Mouse (Mus musculus) ES-Bruce4 (cell line): ENCODE measurements around the gene Gm17334. TPM values are rescaled to one million over a fixed set of nuclear protein-coding genes. Genes with fewer than 3 reads are reported as not detected.

Experiments
- H3K27ac ChIP-seq: 2 replicates; pipeline ENCODE4 v1.5.1; 2012; ENCODE audit warnings: low read length, inconsistent platforms; ENCODE audit not compliant: insufficient read depth
- H3K27me3 ChIP-seq: 2 replicates; pipeline ENCODE4 v1.6.1; 2012; ENCODE audit warnings: mild to moderate bottlenecking, low read length, inconsistent platforms; ENCODE audit not compliant: control insufficient read depth, poor library complexity, insufficient read depth, severe bottlenecking
- H3K36me3 ChIP-seq: 2 replicates; pipeline ENCODE4 v1.6.1; 2012; ENCODE audit warnings: inconsistent platforms, mild to moderate bottlenecking, low read length, moderate library complexity; ENCODE audit not compliant: control insufficient read depth, poor library complexity, insufficient read depth, severe bottlenecking
- H3K4me1 ChIP-seq: one replicate; pipeline ENCODE4 v1.8.1; 2011; ENCODE audit warnings: low read length; ENCODE audit not compliant: control insufficient read depth, insufficient read depth
- H3K4me3 ChIP-seq: 2 replicates; pipeline ENCODE4 v1.5.1; 2011; ENCODE audit warnings: low read depth, mild to moderate bottlenecking, low read length
- H3K9ac ChIP-seq: 2 replicates; pipeline ENCODE4 v1.6.1; 2012; ENCODE audit warnings: low read depth, mild to moderate bottlenecking, inconsistent platforms; ENCODE audit not compliant: poor library complexity, severe bottlenecking
- H3K9me3 ChIP-seq: replicated peaks from 2 replicates; pipeline ENCODE4 v1.6.1; 2012; ENCODE audit warnings: mild to moderate bottlenecking, low read length, inconsistent platforms; ENCODE audit not compliant: control insufficient read depth, poor library complexity, insufficient read depth, severe bottlenecking
- CTCF ChIP-seq: IDR thresholded peaks from one replicate; pipeline ENCODE4 v1.8.1; 2011; ENCODE audit warnings: low read depth, low read length
- EP300 ChIP-seq: IDR thresholded peaks from 2 replicates; pipeline ENCODE4 v1.6.1; 2011; ENCODE audit warnings: low read depth, low read length; ENCODE audit not compliant: insufficient read depth
- POLR2A ChIP-seq: IDR thresholded peaks from one replicate; pipeline ENCODE4 v1.8.1; 2011; ENCODE audit warnings: low read length; ENCODE audit not compliant: insufficient read depth
- polyA plus RNA-seq: library from polyadenylated mRNA; stranded (reverse); fragments of >200 nt; gene quantifications from 2 replicates; pipeline ENCODE4 v1.2.4, GENCODE M21; 2011; ENCODE audit warnings: low read depth; ENCODE audit not compliant: missing spikeins, insufficient read depth, insufficient read length

The Gm17334 gene
- polyA plus RNA-seq, 1 experiment, result not detected

DNA sequence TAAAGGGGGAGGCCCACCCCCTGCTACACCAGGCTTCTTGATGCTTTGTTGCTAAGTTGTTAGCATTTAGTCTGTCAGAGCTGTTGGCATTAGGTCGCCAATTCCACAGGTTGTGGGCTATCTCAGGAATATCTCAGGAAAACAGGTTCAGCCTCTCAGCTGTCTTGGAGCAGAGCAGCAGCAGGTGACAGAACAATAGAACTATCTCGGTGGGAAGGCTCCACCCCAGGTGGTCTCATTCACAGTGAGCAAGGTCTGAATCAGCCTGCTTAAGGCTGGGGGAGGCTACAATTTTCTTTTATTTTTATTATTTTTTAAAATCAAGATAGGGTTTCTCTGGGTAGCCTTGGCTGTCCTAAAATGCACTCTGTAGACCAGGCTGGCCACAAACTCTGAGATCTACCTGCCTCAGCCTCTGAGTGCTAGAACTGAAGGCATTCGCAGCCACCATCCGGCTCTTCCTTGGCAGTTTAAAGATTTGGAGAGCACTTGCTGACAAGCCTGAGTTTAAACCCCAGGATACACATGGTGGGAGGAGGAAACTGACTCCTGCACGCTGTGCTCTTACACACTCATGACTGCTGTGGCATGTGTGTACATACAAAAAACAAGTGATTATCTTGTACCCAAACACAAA, 23.2 kb downstream of the Gm17334 start:
- Histone ChIP-seq H3K4me3 (no peak overlapping the region), H3K9me3 (no peaks in the 10 kb centered on the region)

DNA sequence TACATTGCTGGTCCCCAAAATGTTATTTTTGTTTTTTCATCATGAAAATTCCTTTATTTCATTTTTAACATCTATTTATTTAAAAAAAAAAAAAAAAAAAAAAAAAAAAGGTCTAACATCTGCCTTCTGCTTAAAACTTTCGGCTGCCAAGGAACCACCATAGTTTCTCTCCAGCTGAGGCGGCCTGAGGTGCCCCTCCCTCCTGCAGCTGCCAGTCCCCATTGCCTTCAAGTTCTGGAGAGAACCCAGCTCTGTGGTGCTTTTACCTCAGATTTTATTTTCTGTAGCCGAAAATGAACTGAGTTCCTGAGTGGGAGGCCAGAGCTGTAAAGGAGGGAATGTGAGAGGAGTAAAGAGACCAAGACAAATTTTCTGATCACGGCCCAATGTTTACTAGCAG, 23.7 kb downstream of the Gm17334 start:
- no peak for TF ChIP-seq EP300
- no peak for TF ChIP-seq POLR2A
- no peak for TF ChIP-seq CTCF
- H3K9ac ChIP-seq, result no peak overlapping the region
- no peaks in the 10 kb centered on the region for H3K27me3 ChIP-seq
- H3K4me3 ChIP-seq, result no peak overlapping the region
- H3K27ac ChIP-seq, result peak overlapping the region; percentile 34; the same call in 1 of the 2 replicates
- no peaks in the 10 kb centered on the region for H3K36me3 ChIP-seq
- H3K4me1 ChIP-seq, result peaks cover 5% of the 10 kb centered on the region
- no peaks in the 10 kb centered on the region for H3K9me3 ChIP-seq

More for the DNA sequence above, 23.2 kb downstream of the Gm17334 start:
- TF ChIP-seq POLR2A (no peak), CTCF (no peak), EP300 (0 out of 2 replicates have a peak, but pooled peaks have one; percentile 56)
- H3K27me3 ChIP-seq, result no peaks in the 10 kb centered on the region
- H3K4me1 ChIP-seq, result peaks cover 1% of the 10 kb centered on the region
- H3K27ac ChIP-seq, result peak overlapping the region; percentile 34
- H3K36me3 ChIP-seq, result no peaks in the 10 kb centered on the region
- no peak overlapping the region for H3K9ac ChIP-seq

DNA sequence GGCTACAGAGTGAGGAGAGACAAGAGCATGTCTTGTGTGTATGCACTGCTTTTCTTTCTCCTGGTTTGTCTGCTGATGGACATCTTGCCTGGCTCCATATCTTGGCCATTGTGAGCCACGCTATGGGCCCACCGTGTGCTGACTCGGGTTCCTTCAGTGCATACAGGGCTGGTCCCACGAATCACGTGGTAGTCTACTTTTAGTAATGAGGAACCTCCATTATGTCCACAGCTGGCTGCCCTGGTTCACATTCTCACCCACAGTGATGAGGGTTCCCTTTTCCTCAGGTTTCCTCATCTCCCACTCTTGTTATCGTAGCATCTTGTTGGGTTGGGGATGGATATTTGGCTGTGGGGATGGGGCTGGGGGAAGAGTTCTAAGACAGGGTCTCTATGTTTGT, 24.4 kb downstream of the Gm17334 start:
- no peak overlapping the region for H3K4me3 ChIP-seq

DNA sequence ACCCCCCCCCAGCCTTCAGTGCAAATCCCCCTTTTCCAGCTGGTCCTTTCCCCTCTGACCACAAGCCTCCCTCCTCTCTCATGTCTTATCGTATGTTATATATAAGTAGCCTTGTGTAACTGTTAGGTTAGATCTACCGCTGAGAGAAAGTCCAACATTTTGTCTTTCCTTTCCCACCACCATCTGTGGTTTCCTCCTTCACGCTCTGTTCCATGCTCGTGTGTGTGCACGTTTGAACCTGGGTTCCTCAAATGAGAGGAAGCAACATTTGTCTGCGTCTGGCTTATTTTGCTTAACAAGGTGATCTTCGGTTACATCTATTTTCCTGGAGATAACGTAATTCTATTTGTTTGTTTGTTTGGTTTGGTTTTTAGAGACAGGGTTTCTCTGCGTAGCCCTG, 25.0 kb downstream of the Gm17334 start:
- TF ChIP-seq POLR2A (no peak), CTCF (no peak), EP300 (no peak)
- Histone ChIP-seq H3K4me1 (peaks cover 5% of the 10 kb centered on the region), H3K27ac (no peak overlapping the region), H3K36me3 (no peaks in the 10 kb centered on the region), H3K9me3 (no peaks in the 10 kb centered on the region), H3K4me3 (no peak overlapping the region), H3K27me3 (no peaks in the 10 kb centered on the region), H3K9ac (no peak overlapping the region)

More for the DNA sequence above, 24.4 kb downstream of the Gm17334 start:
- peaks cover 5% of the 10 kb centered on the region for H3K4me1 ChIP-seq
- H3K9ac ChIP-seq, result no peak overlapping the region
- H3K27me3 ChIP-seq, result no peaks in the 10 kb centered on the region
- no peak for TF ChIP-seq POLR2A
- H3K27ac ChIP-seq, result no peak overlapping the region
- H3K9me3 ChIP-seq, result no peaks in the 10 kb centered on the region
- no peaks in the 10 kb centered on the region for H3K36me3 ChIP-seq

DNA sequence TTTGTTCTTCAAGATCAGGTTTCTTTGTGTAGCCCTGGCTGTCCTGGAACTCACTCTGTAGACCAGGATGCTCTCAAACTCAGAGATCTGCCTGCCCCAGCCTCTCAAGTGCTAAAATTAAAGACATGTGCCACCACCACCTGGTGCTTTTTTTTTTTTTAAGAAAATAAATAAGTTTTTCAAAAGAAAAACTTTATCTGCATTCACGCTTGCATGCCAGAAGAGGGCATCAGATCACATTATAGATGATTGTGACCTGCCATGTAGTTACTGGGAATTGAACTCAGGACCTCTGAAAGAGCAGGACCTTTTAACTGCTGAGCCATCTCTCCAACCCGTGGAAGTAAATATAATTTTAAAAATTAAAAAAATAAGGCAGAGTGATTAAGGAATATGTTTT, 27.7 kb downstream of the Gm17334 start:
- peaks cover 5% of the 10 kb centered on the region for H3K4me1 ChIP-seq
- no peak overlapping the region for H3K4me3 ChIP-seq
- no peaks in the 10 kb centered on the region for H3K9me3 ChIP-seq
- H3K36me3 ChIP-seq, result no peaks in the 10 kb centered on the region
- no peak overlapping the region for H3K9ac ChIP-seq
- no peak for TF ChIP-seq POLR2A
- no peak for TF ChIP-seq CTCF
- TF ChIP-seq EP300, result no peak
- no peak overlapping the region for H3K27ac ChIP-seq
- H3K27me3 ChIP-seq, result no peaks in the 10 kb centered on the region

DNA sequence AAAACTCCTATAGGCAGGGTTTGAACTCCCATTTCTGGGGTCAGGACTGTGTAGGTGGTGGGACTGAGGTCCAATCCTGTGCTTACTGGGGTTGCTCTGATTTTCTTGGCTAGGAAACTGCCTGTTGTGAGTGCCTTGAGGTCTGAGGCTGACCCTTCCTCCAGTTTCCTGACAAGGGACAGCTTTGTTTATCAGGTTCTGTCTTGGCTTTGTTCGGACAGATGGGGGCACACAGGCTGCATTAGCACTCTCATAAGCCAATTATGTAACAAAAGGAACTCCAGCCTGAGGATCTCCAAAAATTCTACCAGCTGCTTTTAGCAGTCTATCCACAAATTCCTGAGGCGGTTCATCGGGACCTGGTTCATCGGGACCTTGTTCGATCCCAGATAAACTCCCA, 30.6 kb downstream of the Gm17334 start:
- TF ChIP-seq CTCF (no peak), POLR2A (no peak), EP300 (0 out of 2 replicates have a peak, but pooled peaks have one; percentile 39)
- H3K4me1 ChIP-seq, result peaks cover 4% of the 10 kb centered on the region
- H3K36me3 ChIP-seq, result no peaks in the 10 kb centered on the region

More for the DNA sequence above, 30.6 kb downstream of the Gm17334 start:
- Histone ChIP-seq H3K9ac (no peak overlapping the region), H3K27ac (no peak overlapping the region), H3K9me3 (no peaks in the 10 kb centered on the region), H3K27me3 (no peaks in the 10 kb centered on the region), H3K4me3 (no peak overlapping the region)
